Mouse (Mus musculus): ENCODE data around the gene Tmem191c.

Gene Tmem191c

DNA sequence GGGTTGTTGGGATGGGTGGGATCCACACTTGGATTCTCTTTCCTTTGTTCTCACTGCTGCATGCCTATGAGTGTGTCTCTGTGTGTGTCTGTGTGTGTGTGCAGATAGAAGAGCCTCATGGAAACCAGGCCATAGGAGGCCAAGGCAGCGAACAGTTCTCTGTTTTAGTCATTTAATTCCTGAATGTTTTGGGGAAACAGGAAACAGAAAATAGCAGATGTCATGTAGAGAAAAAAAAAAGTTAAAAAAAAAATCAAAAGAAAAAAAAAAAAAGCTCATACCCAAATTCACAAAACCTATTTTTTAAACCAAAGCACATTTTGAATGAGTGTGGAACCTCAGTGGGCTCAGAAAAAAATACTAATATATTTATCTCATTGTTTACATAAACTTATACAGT, 14.5 kb upstream of the Tmem191c start:
- DNase-seq (ENCODE audit: extremely low read depth, low read depth, low spot score) = no peak

DNA sequence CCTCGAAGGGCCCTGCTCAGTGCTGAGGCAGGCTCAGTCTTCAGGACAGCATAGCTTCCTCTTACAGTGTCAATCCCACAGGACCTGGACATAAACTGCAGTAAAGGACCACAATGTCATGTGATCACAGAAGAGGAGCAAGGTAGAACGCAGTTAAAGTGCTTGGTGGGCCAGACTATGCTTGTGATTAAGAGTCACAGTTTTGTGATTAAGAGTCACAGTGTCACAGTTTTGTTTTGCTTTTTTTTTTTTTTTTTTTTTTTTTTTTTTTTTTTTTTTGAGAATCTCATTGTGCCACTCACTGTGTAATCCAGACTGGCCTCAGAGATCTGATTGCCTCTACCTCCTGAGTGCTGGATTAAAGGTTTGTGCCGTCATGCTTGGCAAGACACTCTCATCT, 9.8 kb upstream of the Tmem191c start:
- no peak for DNase-seq (ENCODE audit: extremely low read depth, low read depth, low spot score)

DNA sequence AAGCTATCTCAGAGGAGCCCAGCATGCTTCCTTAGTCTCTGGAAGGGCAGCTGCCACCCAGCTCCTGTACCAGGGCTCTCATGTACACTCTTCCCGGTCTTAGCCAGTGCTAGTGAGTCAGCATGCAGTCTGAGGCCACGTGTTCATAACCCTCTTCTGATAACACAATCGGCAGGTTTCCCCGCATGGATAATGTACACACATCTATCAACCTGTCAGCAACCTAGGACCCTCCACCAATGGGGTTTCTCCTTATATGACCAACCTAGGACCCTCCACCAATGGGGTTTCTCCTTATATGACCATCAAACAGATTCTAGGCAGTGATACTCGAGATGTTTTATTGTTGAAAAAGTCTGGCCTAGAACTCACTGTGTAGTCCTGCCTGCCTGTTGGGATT, 7.9 kb upstream of the Tmem191c start:
- DNase-seq (ENCODE audit: extremely low read depth, low read depth, low spot score) = no peak

DNA sequence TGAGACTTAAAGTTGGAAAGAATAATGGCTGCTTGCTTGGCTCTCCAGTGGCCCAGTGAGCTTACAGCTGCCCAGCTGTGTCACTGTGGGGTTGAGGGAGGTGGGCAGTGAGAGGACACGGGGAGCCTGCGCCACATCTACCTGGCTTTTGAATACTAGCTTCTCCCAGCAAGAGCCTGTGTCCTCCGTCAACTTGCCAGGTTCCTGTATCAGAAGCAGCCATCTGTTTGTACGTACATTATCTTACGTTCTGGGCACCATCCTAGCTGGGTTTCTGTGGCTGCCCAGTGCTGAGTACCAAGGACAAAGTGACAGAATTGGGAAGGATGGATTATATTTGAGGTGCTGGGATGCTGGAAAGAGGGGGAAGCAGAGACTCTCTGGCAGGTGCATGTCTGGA, 6.0 kb upstream of the Tmem191c start:
- no peak for DNase-seq (ENCODE audit: extremely low read depth, low read depth, low spot score)

DNA sequence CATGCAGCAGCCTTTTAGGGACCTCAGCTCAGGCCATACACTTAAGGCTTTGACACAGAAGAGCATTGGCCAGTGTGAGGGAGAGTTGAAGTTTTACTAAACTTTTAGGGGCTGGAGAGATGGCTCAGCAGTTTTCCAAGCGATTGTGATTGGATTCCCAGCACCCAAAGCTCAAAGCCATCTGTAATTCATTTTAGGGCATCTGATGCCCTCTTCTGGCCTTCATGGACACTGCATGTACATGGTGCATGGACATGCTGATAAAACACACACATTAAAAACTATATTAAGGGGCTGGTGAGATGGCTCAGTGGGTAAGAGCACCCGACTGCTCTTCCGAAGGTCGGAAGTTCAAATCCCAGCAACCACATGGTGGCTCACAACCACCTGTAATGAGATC, 4.8 kb upstream of the Tmem191c start:
- DNase-seq (ENCODE audit: extremely low read depth, low read depth, low spot score) = no peak

DNA sequence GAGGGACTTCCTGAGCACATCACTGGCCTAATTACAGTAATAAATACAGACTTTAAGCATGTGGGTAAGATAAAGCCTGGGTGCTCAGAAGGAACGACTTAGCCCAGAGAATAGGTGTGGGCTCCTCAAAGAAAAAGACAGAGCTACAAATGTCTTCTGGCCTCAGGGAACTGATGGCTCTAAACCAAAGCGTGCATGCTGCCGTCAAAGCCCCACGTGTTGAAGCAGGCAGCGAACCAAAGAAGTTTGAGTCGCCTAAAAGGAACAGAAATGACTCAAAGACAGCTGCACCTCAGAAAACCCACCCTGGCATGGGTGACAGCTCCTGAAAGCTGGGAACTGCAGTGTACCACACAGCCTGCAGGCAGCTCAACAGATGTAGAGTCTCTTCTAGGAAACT, 4.0 kb upstream of the Tmem191c start:
- no peak for DNase-seq (ENCODE audit: extremely low read depth, low read depth, low spot score)

DNA sequence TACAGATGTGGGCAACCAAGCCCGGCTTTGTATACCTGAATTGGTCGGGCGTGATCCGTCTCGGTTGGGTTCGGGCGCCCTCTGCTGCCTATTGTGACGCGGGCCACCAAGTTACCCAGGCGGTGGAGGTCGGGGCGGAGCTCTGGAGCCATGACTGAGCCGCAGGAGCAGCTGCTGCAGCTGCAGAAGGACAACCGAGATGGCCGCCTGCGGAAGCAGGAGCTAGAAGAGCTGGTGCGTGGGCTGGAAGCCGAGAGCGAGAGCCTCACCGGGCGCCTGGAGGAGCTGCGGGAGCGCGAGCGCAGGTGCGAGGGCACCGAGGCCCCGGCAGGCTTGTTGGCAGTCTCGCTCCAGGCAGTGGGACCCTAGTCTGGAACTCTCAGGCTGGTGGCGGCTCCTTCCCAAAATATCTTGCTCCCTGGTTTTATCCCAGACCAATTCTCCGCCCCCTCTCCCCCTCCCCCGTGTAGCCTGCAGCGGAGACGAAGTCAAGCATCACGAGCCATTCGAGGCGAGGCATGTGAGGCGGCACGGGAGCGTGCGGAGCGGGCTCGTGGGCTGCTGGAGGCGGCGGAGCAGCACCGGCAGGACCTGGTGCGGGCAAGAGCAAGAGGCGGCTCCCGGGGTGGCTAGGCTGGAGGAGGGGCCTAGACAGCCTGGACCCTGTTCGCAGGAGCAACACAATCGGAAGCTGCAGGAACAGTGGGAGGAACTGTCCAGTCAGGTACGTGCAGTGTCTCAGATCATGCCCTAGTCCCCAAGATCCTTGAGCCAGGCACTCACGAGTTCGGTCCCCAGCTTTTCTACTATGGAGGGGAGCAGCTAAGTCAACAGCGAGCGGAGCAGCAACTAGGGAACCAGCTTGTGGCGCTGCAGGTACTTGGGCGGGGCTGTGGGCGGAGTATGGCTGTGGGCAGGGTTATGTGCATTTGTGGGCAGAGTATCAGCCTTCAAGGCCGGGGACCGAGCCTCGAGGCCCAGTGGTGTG, 581 bp downstream of the Tmem191c start:
- no peak for DNase-seq (ENCODE audit: extremely low read depth, low read depth, low spot score)

DNA sequence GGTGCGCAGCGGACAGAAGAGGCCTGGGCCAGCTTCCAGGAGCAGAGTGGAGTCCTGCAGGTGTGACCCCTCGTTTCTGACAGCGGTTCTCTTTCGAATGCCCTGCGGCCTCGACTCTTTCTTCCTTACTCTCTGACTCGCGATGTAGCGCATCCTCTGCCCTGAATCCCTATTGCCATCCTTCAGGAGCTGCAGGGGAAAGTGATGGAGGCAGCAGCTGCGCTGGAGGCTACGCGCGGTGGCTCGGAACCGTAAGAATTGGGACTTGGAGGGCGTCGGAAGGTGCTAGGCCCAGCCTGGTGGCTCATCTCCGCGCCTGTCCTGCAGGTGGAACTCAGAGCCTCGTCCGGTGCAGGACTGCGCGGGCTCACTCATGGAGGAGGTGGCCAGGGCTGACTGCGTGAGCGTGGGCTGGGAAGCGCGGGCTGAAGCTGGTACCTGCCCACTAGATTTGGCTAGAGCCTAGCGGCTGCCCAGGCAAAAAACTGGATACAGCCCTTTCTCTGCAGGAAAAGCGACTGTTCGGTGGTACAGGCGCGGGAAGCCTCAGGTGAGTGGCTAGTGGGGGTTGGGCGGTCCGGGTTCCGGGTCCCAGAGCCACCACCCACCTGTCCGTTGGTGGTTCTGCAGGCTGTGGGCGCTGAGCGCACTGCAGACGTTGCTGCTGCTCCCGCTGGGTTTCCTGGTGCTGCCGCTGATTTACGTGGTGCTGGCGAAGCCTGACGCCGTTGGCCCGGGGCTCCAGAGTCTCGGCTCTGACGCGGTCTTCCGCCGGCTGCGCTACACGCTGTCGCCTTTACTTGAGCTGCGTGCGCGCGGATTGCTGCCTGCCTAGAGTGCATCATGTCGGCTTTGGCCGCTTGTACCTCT, 1.7 kb downstream of the Tmem191c start:
- no peak for DNase-seq (ENCODE audit: extremely low read depth, low read depth, low spot score)

DNA sequence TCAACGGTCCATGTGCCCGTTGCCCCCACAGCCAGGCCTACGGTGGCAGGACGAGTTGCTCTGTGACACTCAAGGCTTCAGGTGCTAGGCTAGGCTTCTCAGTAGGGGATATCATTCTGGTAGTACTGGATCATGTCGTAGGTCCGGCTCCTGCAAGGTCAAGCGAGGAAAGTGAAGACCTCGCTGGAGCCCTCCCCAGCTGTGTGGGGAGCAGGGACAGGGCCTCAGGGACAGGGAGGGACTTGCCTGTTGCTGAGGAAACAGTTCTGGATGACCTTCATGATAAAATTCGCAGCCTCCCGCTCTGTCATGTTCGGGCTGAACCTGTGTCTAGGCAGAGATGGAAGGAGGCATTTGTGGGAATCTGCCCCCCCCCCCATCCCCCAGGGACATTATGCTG, 4.6 kb downstream of the Tmem191c start:
- DNase-seq (ENCODE audit: extremely low read depth, low read depth, low spot score) = no peak

DNA sequence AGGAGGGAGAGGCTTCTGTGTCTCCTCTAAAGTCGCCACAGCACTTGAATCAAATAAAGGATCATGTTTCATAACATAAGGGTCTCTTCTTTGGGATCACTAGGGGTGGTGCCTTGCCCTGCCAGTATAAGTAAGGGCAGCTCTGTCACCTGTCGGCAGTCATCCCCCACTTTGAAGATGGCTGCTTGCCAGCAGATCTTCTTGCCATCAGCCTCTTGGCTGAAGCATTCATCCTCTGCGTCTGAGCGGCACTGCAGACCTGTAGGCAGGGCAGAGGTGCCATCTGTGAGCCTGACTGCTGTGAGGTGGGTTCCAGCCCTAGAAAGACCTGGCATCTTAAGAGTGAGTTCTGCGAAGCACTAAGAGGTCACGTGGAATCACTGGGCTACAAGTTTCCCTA, 7.3 kb downstream of the Tmem191c start:
- no peak for DNase-seq (ENCODE audit: extremely low read depth, low read depth, low spot score)

DNA sequence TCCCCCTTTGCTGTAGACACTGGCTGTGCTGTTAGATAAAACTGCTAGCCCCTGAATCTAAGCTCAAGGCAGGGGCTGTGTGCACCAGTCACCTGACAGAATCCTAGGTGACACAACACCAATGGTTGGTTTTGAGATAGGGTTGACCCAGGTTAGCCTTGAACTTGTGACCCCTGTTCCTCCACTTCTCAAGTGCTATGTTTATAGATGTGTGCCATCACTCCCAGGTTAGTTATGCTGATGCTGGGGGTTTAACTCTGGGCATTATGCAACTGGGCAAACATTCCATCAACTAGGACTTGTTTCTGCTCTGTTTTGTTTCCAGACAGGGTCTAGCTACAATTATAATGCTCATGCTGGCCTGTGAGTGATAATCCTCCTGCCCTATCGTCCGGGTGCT, 11.2 kb downstream of the Tmem191c start:
- DNase-seq (ENCODE audit: extremely low read depth, low read depth, low spot score) = no peak

DNA sequence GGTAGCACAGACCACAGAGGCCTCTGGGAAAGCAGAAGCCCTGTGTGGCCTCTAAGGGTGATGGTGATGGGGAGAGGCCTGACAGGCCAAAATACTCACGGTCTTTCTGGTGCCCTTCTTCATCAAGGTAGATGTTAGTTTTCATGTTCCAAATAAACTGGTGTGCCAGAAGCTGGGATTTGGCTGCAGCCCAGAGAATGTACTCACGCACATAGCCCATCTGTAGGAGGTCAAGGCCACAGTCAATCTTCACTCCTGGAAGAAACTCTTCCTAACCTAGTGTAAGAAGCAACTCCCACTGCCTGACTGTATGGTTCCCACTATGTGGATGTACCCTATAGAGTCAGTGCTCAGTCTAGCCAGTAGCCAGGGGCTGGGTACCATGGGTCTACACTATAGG, 15.1 kb downstream of the Tmem191c start:
- no peak for DNase-seq (ENCODE audit: extremely low read depth, low read depth, low spot score)

DNA sequence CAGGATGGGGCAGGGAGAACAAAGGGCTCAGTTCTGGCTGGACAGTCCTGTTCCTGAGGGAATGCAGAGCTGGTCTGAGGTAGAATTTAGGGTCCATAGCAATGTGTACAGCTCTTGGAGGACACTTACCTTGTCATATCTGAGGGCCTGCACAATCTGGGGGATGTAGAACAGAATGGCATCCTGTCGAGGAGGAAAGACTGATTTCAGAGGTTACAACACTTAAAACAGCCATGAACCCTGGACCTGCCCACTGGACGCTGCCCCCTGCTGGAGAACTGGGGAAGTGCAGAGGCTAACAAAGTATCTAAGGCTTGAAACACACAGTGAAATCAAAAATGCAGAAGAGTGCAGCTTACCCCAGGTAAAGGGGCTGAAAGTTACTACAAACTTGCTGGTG, 16.9 kb downstream of the Tmem191c start:
- DNase-seq (ENCODE audit: extremely low read depth, low read depth, low spot score) = no peak

DNA sequence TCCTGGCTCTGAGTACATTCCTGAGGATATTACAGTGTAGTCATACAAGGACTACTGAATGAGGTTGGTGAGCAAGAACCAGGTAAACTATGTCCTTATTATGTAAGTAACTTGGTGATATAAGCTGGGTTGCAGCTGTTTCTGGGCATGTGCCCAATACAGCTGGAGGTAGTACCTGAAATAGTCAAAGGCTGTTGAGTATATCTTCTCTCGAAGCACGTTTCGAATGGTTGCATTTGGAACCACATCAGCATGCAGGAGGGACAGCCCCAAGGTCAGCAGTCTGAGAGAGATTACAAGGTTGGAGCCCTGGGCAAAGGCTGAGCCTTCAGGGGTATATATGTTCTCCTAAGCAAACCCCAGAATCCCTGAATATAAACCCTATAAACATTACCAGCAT, 24.9 kb downstream of the Tmem191c start:
- DNase-seq (ENCODE audit: extremely low read depth, low read depth, low spot score) = no peak

DNA sequence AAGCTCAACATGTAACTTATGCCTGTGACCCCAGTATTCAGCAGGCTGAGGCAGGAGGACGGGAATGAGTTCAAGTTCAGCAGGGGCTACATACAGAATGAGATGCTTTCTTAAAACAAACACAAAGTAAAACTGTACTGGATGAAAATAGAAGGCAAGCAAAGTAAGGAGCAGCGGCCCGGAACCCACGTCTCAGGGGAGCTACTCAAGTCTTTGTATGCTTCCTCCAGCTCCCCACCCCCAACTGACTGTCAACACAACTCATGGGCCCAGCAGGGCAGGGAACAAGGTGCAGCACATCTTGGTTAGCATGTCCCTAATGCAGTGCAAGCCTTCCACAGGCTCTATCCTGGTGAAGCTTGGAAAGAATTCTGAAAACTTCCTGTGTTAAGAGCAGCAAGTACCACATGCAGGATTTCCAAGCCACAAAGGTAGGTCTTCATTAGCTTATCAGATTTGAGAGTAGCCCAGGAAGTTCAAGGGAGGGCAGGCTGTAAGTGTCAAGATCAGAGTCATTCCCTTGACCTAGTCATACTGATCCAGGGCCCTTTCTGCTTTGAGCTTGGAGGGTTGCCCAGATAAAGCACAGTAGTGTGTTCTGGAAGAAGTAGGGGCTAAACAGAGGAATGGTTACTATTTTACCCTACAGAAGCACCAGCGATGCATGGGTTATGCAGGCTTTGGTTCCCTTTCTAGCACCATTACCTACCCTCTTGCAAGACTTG, 27.8 kb downstream of the Tmem191c start:
- DNase-seq (ENCODE audit: extremely low read depth, low read depth, low spot score) = no peak

DNA sequence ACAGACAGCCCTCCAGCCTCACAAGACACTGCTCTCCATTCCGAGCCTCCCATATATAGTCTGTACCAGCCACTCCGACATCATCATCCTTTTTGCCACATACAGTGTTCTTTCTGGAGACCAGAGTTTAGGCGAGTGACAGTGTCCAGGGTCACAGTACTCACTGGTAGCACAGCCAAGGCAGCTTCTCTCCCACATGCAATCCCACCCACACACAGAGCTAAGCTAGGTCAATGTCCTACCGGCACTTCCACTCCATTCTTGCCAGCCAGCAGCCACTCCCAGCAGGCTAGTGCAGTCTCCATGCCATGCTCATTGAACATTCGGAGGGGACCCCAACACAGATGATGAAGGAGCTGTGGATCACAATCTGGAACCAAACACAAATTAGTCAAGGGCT, 31.6 kb downstream of the Tmem191c start:
- DNase-seq (ENCODE audit: extremely low read depth, low read depth, low spot score) = no peak

DNA sequence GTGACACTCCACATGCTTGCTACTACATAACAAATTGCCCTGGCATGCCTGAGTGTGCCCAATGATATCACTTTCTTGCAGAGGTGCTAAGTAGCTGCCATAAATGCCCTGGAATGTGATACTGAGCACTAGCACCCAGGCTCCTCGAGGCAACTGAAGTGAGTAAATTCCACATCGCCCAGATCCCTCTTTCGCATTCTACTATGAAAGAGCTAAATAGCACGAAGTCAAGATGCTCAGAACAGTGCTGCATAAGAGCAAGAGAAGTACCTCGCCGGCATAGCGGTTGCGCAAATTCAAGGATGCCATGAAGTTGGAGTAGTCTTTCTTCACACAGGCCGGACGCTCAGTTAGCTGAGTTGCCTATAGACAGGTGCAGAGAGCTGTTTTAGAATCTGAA, 33.2 kb downstream of the Tmem191c start:
- DNase-seq (ENCODE audit: extremely low read depth, low read depth, low spot score) = no peak

DNA sequence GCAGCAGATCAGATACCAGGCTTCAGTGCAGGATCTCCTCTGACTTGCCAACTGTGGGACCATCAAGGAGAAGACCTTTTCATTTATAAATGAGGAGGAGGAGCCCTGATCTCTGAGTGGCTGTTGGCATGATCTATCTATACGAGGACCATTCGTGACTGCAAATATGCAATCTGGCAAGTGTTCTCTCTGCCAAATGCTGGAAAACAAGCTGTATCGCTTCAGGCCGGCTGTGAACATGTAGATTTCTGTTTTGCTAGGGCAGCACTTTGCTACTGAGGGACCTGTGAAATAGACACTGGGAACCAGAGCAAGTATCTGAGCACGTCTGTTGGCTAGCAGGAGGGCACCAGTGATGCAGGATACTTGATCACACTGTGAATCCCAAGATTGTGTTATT, 36.7 kb downstream of the Tmem191c start:
- DNase-seq (ENCODE audit: extremely low read depth, low read depth, low spot score) = no peak

DNA sequence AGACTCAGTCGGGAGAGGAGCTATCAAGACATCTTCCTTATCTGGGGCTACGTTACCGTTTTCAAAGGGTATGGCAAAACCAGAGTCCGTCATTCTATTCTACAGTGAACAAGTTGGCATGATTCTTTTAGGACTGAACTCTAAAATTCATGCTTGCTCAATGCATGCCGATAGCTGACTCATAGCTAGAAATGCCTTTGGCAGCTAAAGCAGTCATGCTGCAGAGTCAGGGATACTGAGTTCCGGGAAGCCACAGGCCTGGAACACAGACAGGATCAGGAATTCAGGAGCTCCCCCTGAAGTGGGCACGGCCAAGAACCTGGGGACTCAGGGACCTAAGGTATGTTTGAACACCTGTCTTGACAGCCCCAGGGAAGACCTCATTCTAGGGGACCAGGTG, 40.7 kb downstream of the Tmem191c start:
- DNase-seq (ENCODE audit: extremely low read depth, low read depth, low spot score) = no peak

DNA sequence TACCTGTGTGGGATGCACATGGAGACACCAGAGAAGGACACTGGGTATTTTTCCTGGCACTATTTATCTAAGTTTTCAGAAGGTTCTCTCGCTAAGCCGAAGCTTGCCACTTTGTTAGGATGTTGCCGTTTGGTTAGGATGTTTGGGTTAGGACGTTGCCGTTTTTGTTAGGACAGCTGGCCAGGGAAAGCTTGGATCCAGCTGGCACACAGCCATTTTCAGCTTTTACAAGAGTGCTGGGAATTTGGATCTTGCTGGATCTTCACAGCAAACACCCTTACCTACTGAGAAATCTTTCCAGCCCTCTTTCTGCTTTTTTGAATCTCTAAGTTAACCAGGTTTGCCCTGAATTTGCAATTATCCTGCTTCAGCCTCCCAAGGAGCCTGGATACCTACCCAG, 45.6 kb downstream of the Tmem191c start:
- DNase-seq (ENCODE audit: extremely low read depth, low read depth, low spot score) = no peak

DNA sequence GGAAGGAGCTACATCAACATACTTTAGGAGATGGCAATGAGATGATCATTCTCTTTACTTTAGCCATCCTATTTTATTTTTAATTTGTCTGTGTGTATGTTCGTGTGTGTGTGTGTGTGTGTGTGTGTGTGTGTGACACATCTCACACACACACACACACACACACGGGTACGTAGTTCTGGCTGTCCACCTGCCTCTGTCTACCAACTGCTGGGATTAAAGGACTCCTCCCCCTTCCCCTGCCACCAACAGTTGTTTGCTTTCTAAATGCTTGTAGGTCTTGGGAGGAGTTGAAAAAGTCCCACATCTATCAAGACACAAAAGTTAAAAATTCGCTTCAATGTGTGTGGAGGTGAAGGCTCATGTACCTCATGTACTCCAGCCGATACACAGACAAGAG, 48.9 kb downstream of the Tmem191c start:
- DNase-seq (ENCODE audit: extremely low read depth, low read depth, low spot score) = no peak

Data from fat pad, adult 2 months (tissue).